Mouse (Mus musculus) ovary, adult 18-20 months (tissue): Measurements from ENCODE around the gene Myo5a.

Experiments
- DNase-seq: peaks from one replicate; pipeline ENCODE4 v3.0.0; 2022; ENCODE audit warnings: low spot score, mixed read lengths

The Myo5a gene

GRCm38 (mm10) chr9:75201506-75201905 lies 130.7 kb downstream of the Myo5a start:
- no peak for DNase-seq

- DNase-seq = no peak
These were observed 131.2 kb downstream of the Myo5a start for GRCm38 (mm10) chr9:75202036-75202435.

DNA sequence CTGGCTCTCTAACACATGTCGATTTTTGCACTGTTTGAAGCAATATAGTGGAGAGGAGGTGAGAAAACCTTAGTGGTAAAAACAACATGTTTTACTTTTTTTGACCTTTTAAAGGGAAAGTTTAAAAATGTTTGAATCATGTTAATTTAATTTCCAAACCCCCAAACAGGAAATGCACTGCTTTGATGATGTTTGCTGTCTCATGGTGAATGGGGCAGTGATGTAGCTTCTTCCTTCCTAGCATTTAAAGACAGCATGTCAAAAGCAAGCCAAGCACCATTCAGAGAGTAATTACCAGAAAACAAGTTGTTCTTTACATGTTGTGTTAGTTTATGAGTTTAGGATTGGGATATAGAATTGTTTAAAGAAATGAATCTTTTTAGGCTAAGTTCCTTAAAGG lies 138.4 kb downstream of the Myo5a start:
- no peak for DNase-seq

GRCm38 (mm10) chr9:75210269-75210668 lies 139.5 kb downstream of the Myo5a start:
- no peak for DNase-seq

DNA sequence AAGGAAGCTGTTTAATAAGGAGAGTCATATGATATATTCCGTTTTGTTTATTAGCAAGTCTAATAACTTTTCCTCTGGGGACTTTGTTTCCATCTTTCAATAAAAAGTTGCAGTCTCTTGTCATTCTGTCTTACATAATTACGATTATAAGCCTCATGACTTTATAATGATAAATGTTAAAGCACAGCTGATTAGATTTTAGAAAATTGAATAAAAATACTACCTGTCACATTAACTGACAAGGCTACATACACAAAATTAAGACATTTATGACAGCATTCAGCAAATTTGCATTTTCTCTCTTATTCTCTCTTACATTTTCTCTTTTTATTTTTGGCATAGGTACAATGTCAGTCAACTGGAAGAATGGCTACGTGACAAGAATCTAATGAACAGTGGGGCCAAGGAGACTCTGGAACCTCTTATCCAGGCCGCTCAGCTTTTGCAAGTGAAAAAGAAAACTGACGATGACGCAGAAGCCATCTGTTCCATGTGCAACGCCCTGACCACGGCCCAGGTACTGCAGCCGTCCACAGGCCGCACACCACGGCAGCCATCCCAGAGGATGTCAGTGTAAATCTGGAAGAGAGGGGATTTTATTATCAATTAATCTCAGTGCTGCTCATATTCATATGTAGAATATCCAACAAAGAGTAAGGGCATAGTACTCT lies 144.1 kb downstream of the Myo5a start:
- no peak for DNase-seq

DNA sequence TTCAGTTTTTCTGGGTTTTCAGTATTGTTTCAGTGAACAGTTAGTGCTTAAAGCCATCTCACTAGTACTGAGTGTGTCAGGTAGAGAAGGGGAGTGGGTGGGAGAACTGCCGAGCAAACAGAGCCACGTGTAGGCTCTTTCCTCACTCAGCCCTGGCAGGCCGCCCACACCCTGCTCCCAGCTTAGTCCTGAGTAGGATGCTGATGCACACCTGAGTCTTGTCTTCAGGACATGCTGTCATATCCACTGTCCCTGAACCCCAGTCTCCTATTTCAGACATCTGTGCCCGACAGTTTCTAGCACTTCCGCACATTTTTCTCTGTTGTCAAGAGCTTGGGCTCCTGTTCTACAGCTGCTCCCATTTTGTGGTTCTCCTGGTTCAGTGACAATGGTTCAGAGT lies 149.1 kb downstream of the Myo5a start:
- DNase-seq = no peak

- DNase-seq = no peak
These were observed 150.8 kb downstream of the Myo5a start for GRCm38 (mm10) chr9:75221420-75222287.

GRCm38 (mm10) chr9:75231841-75232746 lies 161.3 kb downstream of the Myo5a start, which contains the start of gene Myo5c:
Myo5c (plus strand) TSS chr9:75232020.
- peak; percentile 39 for DNase-seq

GRCm38 (mm10) chr9:75232860-75233259 lies 162.0 kb downstream of the Myo5a start:
- DNase-seq = no peak

DNA sequence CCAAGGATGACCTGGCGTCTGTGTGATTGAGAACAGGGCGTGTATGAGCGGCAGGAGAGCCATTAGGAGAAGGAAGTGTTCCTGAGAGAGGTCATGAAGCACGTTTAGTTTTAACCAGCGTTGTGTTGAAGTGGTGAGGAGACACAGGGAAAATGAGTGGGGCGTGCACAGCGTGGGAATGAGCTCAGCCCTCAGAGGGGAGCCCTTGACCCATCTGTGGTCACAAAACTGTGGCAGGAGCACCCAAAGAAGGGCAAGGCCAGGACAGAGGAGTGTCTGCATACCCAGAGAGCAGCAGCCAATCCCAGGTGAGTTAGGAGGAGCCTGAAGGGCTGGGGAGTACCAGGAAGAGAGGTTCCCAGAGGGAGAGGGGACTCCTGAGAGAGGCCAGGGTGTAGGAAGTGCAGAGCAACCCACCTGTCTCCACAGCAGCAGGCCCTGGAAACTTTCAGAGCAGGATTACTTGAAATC lies 163.5 kb downstream of the Myo5a start:
- no peak for DNase-seq

DNA sequence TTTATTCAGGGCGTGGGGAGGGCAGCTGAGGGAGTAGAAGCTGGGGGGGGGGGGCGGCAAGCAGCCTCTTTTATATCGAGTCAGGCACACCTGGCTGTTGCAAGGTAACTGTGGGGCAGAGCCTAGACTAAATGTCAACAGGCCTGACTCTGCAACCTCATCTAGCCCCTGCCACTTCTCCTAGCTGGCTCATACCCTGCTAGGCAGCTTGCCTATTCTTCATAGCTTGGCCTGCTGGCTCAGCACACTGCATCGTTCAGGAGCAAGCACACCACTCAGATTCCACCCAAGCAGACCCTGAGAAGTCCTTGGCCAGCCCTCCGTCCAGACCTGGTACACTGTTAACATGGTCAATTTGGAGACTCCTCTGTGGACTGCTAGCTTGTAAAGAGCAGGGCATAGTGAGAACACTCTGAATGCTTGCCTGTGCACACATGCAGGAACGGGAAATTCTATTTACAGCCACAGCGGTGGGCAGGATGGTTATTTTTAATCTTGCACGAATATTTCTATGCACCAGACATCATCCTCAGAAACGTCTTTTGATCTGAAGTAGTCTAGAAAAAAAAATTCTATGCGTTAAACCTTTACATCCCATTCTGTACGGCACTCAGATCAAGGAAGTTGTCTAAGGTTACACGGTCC lies 164.3 kb downstream of the Myo5a start:
- DNase-seq = no peak

- DNase-seq = no peak
These were observed 164.9 kb downstream of the Myo5a start for GRCm38 (mm10) chr9:75235696-75236095.

- DNase-seq = no peak
These were observed 165.8 kb downstream of the Myo5a start for GRCm38 (mm10) chr9:75236416-75237308.

GRCm38 (mm10) chr9:75238179-75238578 lies 167.4 kb downstream of the Myo5a start:
- no peak for DNase-seq

DNA sequence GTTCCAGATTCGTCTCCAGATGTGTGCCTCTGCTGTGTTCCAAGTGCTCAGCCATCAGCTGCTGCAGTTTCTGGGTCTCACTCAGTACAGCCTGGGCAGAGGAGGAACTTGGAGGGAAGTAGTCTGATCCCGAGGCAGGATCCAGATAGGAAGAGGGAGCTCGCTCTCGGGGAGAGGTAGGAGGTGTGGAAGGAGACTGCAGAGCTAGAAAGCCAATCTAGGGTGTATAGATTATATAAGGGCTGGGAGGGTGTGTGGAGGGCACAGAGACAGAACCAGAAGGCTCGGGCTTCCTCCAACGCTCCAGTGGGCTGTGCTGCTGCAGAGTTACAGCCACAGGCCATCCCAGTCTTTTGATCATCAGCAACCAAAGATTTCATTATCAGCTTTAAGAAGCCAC lies 172.2 kb downstream of the Myo5a start:
- DNase-seq = no peak

DNA sequence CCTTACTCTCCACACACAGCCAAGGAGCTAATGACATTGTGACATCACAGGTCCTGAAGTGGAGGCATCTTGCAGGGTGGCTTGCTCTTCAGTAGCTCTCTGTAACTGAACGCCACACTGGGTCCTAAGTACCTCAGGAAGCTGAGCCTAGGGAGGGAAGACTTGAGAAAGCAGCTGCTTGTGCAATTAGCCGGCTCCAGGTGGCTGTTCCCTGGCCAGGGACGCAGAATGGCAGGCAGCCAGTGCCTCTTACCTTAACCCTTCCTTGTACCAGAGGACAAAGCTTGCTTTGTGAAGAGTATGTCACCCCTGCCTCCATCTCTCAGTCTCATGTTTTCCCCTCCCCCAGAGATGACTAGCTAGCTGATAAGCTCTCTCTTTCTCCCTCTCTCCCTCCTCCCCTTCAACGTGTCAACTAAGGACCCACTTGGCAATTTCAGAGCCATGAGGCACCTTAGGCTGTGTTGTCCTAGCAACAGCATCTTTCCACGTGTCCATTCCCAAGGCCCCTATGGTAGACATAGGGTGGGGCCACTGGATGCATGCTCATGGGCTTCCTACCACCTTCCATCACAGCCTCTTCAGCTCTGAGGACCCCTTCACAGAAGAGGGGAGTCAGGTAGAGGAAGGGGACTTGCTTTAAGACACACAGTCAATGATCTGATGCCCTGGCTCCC lies 173.1 kb downstream of the Myo5a start:
- DNase-seq = no peak

DNA sequence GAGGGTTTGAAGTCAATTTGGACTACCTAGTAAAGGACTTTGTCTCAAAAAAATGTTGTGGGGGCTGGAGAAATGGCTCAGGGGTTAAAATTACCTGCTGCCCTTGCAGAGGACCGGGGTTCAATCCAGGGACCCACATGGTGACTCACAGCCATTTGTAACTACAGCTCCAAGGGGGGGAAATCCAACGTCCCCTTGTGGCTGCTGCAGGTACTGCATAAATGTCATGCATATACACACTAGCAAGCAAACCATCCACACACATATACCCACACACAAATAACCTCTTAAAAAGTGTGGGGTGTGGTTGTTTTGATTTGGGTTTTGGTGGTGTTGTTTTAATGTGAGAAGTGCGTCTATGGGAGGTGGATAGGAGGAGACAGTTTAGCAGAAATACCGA lies 173.7 kb downstream of the Myo5a start:
- DNase-seq = no peak

GRCm38 (mm10) chr9:75246080-75246930 lies 175.5 kb downstream of the Myo5a start:
- no peak for DNase-seq

GRCm38 (mm10) chr9:75247870-75248269 lies 177.1 kb downstream of the Myo5a start:
- no peak for DNase-seq
